Mouse (Mus musculus) cortical plate, adult 2 months (tissue): ENCODE results near the gene Rap1a.

Source experiments
- CTCF ChIP-seq: fragments of 200-500 bp; IDR thresholded peaks from 2 replicates; pipeline ENCODE4 v1.5.1; 2011; ENCODE audit warnings: mild to moderate bottlenecking, control low read depth, low read length; ENCODE audit not compliant: insufficient read depth; ENCODE audit errors: extremely low read depth
- POLR2A ChIP-seq: fragments of 200-500 bp; IDR thresholded peaks from 2 replicates; pipeline ENCODE4 v1.6.1; 2011; ENCODE audit warnings: mild to moderate bottlenecking, low read length, control low read depth; ENCODE audit not compliant: insufficient read depth; ENCODE audit errors: extremely low read depth

DNA sequence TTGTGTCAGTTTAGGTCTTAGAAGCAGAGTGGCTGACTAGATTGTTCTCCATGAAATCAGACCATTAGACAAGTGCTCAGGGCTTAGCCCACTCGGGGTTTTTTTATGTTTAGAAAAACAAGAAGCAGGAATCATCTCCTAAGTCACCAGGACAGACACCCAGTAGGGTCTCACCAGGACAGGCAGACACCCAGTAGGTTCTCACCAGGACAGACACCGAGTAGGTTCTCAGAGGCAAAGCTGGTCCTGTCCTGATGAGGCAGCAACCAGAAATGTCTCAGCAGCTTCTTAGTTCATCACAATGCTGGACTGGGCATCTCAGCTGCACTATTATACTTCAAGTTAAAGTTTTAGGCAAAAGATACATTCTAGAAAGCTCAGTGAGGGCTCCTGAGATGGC lies 23.6 kb upstream of the Rap1a start:
- TF ChIP-seq CTCF: no peak
- TF ChIP-seq POLR2A: no peak
